Mouse (Mus musculus): ENCODE data around the gene Agtrap.

Agtrap gene

GRCm38 (mm10) chr4:148104146-148104545 is 16.3 kb upstream of the Agtrap start:
- no peak for DNase-seq (ENCODE audit: low spot score)

DNA sequence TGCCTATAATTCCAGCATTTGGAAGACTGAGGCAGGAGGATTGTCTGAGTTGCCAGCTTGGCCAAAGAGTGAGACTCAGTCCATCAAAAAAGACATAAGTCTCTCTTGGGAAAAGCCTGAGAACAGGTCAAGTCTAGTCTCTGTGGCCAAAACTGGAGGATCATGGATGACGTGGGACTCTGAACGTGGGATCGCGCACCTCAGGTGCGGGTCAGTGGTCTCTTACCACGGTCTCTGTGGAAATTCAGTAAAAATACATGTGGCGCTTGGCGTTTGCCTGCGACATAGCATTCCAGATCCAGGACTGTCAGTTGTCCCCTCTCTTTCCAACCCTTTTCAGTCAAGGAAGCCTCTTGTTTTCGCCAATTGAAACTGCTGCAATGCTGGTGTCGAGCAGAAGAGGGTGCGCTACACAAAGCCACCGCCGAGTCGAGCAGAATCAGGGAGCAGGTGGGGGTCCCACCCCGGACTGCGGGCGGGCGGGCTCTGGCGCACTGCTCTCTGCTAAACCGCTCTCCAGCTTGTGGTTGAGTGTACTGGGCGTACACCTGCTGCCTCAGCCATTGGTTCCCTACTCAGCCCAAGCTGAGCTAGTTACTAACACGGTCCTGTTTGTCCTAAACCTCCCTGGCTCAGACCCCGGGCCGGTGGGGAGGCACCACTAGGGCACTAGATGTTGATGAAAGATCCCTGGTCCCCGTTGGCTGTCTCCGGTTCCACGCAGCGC is 14.1 kb upstream of the Agtrap start:
- peak; percentile 35 for DNase-seq (ENCODE audit: low spot score)

DNA sequence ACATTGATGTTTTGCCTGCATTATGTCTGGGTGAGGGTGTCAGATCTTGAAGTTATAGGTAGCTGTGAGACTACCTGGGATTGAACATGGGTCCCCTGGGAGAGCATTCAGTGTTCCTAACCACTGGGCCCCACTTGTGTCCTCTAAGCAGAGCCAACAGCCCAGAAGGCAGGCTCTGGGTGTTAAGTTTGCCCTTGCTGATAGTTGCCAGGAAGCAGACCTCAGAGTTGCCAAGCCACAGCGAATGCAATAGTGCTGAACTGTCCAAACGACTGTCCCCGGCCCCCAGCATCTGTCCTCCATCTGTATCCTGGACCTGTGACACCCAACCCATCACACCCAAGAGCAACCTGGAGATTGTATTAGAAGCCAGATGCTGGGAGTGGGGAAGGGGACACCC is 10.8 kb upstream of the Agtrap start:
- DNase-seq (ENCODE audit: low spot score): no peak

- DNase-seq (ENCODE audit: low spot score): no peak
Observed at GRCm38 (mm10) chr4:148097936-148098335, 10.1 kb upstream of the Agtrap start.

- DNase-seq (ENCODE audit: low spot score): no peak
Observed at GRCm38 (mm10) chr4:148095081-148095480, 7.2 kb upstream of the Agtrap start.

DNA sequence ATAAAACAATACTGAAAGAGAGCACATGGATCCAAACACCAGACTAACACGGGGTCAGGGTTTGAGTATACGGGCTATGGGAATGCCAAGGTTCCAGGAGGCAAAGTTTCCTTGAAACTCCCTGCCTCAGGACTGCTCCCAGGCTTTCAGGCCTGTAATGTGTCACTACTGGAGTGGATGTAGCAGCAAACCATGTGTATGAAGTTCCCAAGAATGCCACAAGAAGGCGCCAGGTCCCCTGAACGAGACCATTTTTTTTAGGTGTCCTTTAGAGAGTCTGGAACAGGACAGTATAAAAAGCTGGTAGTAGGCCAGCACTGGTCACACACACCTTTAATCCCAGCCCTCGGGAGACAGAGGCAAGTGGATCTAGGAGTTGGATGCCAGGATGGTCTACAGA is 6.3 kb upstream of the Agtrap start:
- DNase-seq (ENCODE audit: low spot score): no peak

GRCm38 (mm10) chr4:148092551-148093271 is 4.9 kb upstream of the Agtrap start:
- DNase-seq (ENCODE audit: low spot score): no peak

DNA sequence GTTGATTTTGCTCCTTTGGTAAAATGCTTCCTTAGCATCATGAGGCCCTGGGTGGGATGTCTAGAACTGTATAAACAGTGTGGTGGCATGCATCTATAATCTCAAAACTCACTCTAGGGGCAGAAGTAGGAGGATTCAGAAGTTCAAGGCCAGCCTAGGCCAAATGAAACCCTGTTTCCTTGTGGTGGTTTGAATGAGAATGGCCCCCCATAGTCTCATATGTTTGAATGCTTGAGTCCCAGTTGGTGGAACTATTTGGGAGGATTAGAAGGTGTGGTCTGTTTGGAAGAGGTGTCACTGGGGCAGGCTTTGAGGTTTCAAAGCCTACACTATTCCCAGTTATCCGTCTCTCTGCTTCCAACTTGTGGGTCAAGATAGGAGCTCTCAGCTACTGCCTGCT is 3.4 kb upstream of the Agtrap start:
- DNase-seq (ENCODE audit: low spot score): no peak

GRCm38 (mm10) chr4:148089166-148089565 is 1.3 kb upstream of the Agtrap start:
- DNase-seq (ENCODE audit: low spot score): no peak

DNA sequence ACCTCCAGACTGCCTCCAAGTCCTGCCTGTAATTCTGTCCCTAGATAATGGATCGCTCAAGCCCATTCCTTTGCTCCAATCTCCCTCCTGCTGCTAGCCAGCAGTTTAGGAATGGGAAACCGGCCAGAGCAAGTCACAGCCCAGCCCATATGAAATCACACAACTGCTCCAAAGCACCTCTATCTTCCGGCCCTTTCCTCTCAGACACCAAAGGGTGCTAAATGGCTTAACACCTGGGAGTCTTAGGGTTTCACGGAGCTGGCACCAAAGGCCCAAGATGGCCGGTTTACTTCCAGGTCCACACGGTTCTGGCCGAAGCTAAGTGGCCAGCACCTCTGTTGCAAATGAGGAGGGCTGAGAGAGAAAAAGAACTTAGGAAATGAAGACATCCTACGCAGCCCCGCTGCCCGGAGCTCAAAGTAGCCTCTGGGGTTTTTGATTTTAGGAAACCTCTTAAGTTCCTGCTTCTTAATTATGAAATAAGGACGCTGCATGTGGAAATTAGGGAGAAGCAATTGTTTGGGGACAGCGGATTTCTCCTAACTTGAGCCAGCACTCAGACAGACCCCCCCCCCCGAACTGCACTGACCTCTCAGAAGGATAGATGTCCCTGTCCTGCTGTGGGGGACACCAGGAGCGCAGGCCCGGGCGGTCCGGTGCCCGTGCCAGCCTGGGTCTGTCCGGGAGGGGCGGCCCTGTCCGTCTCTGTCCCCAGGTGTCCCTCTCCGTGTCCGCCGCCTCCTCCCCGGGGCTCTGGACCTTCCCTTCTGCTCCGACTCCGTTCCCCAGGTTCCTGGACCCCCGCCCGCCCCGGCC is 532 bp downstream of the Agtrap start:
- DNase-seq (ENCODE audit: low spot score): peak; percentile 48

GRCm38 (mm10) chr4:148085907-148086305 is 1.9 kb downstream of the Agtrap start:
- no peak for DNase-seq (ENCODE audit: low spot score)

DNA sequence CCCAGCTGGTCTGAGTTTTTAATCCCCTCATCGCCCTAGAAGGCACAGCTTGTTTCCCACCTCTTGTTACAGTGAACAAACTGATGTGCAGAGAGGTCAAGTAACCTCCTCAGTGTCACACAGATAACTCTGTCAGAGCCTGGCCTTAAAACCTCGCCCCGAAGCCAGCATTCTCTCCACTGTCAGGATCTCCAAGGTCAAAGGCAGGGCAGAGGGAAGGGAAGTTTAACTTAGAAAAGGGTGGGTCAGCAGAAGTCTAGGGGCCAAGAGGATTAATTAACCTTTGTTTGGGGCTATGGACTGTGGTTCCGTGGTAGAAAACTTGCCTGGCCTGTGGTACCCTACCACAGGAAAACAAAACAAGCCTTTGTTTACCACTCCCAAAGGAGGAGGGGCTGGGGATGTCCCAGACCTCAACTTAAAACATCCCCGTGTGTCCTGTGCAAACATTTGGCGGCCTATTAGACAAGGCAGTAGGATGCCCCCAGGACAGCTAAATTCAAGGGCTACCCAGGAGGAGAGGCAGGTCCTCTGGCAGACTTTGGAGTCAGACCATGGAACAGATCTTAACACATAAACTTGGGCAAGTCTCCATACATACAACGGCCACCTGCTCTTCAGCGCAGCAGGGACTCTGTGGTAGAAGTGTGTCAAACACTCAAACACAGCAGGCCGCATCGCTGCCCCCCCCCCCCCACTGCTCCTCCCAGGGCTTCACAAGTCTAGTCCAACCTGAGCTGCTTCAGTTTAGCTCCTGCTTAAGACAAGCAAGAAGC is 2.5 kb downstream of the Agtrap start:
- peak; percentile 27 for DNase-seq (ENCODE audit: low spot score)

DNA sequence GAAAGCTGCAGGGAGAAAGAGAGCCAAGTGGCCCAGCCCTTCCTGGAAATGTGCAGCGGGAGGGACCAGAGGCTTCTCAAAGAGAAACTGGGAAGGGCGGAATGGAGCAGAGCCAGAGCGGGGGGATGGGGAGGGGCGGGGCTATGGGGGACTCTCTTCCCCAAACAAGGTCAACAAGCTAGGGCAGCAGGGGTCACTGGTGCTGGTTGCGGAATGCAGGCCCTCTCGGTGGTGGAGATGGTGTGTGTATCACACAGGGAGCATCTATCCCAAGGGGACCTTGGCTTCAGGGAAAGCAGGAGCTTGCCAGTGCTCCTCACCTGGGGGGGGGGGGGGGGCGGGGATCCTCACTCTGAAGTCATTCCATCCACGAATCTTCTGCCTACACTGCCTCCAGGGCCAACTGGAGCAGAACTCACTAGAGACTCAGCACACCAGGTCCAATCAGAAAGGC is 3.5 kb downstream of the Agtrap start:
- peak; percentile 57 for DNase-seq (ENCODE audit: low spot score)

GRCm38 (mm10) chr4:148083176-148083899 is 4.5 kb downstream of the Agtrap start:
- peak; percentile 68 for DNase-seq (ENCODE audit: low spot score)

DNA sequence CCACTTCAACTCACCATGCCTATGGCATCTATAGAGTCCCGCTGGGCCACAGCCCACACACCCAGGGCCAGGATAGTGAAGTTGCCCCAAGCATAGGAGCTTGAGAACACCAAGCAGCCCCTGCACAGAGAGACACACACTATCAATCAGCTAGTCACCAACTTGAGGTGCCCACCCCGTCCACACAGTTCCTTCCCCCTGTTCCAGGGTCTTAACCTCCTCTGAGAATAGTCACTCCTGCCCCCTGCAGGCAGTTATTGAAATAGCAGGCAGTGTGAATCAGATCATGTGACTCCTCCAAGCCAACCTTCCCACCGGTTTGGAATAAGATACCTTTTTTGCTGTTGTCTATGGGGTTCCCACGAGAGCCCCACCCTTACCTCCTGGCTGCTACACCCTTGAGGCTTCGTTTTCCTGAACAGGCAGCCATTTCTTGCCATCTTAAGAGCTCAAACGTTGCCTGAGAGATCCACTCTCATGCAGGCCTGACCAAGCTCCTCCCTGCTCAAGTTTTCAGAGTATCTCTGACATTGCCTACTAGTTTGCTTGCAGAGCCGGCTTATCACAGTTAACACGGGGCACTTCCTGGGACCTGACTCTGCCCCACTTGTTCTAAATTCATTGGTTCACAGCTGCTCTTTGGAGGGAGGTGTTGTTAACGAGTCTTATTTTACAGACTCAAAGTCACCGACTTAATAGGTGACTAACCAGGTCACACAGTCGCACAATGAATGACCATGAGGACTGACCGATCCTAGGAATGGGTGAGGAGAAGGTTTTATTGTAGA is 5.4 kb downstream of the Agtrap start:
- DNase-seq (ENCODE audit: low spot score): peak; percentile 61

DNA sequence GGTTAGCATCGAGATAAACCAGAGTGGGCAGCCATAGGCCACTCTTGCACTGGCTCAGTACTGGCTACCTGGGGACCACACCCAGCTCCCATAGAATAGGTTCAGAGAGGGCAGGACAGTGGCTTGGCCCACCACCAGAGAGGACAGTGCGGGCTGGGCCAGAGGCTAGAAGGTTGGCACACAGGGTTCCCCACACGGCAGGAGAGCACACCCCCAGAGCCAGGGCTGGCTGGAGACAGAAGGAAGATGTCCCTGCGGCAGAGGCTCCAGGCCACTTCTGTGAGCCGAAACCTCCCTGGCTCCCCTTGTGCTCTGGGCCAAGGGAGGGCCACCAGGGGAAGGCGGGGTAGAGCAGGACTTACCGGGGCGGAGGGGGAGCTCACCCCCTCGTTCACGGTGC is 6.6 kb downstream of the Agtrap start:
- no peak for DNase-seq (ENCODE audit: low spot score)

DNA sequence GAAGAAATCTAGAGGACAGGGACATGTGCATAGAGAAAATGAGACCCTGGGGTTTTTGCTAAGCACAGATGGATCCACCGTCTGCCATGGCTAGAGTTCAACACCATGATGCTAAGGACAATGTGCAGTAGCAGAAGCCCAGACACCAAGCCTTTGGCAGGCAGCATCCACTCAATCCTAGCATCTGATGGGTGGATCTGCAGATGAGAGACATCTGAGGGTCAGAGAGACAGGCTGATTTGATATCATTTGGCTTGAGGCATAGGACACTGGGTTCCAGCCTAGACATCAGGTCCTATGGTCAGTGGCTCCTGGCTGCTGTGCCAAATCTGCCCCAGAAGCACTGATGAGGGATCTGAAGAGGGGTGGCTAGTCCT is 7.2 kb downstream of the Agtrap start:
- DNase-seq (ENCODE audit: low spot score): no peak

GRCm38 (mm10) chr4:148079944-148080596 is 7.8 kb downstream of the Agtrap start:
- DNase-seq (ENCODE audit: low spot score): no peak

- DNase-seq (ENCODE audit: low spot score): no peak
Observed at GRCm38 (mm10) chr4:148079212-148079611, 8.6 kb downstream of the Agtrap start.

DNA sequence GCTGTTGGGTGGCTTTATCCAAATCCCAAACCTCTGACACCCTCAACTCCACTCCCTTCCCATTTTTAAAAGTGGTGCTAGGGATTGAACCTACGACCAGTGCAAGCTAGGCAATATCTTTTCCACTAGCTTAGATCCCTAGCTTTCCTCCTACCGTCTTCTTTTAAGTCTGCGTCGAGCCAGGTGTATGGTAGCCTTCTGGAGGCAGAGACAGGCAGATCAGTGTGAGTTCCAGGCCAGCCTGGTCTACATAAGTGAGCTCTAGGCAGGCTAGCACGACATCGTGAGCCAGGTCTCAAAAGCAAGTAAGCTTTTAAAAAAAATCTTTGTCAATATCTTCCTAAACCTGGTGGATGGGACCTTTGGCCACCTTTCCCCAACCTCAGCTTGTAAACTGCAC is 11.9 kb downstream of the Agtrap start:
- DNase-seq (ENCODE audit: low spot score): no peak
